Mouse (Mus musculus) layer of hippocampus, postnatal 25 days (tissue): ENCODE measurements around the gene Mex3d. TPM values are rescaled to one million over a fixed set of nuclear protein-coding genes. Genes with fewer than 3 reads are reported as not detected.
A peak's percentile ranks its signal among the peaks of the same experiment; 100 is the strongest.

Experiments used
- DNase-seq, 2 experiments: peaks; one replicate each; pipeline ENCODE4 v3.0.0; 2022; ENCODE audit warnings: mixed read lengths in 2 of 2, low spot score in 1 of 2; ENCODE audit errors: extremely low spot score in 1 of 2
- total RNA-seq, 2 experiments: library from RNA; stranded (reverse); gene quantifications; 2 replicates each; pipeline ENCODE4 v1.2.3; 2021

The Mex3d gene
- total RNA-seq, 2 experiments from 2014 or later: 18.9 to 19.3 TPM

DNA sequence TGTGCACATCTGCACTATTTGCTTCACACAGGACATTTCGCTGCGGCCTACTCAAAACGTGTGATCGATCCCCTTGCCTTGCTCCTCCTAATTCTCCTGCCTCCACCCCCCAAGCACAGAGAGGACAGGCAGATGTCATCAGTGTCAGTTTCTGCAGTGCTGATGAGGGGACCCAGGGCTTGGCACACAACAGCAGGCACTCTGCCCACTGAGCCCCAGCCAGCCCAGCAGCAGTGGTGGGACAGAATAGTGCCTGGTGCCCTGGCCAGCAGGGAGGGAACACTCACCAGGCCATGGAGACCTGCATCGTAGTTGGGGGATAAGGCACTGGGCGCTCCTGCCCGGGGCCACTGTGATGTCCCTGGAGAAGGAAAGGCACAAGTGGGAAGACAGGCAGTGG lies 28.1 kb upstream of the Mex3d start:
- DNase-seq: no peak

DNA sequence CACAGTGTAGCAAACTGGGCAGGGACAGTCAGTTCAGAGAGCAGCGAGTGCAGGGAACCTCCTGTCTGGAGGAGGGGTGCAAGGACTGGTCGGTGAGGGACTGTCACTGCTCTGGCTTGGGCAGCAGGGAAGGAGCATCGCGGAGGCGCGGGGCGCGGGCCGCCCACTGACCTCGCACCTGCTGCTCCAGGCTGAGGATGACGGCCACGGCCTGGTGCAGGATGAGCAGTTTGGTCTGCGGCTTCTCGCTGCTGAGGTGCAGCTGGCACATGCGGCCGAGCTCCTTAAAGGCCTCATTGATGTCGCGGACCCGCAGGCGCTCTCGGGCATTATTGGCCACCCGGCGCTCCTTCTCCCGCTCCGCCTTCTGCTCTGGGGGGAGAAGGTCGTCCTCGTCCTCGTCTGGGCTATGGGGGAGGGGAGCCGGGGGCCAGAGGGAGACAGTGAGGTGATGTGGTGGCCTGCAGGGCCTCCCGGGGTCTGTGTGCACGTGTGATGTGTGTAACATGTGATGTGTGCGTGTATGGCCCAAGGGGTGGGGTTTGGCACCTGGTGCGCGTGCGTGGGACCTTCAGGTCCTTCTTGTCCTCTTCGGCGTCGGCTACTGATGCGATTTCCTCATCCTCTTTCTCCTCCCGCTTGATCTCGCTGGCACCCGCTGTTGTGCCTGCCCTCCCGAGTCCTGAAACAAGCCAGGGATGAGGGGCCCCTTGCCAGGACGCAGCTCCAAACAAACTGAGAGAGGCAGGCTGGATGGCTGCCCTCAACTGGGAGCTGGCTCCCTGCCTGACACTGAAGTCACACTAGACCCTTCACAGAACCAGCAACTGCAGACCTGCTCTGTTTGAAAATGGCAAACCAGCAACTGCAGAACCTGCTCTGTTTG lies 25.4 kb upstream of the Mex3d start:
- peak; percentile 45 to 71 for DNase-seq

DNA sequence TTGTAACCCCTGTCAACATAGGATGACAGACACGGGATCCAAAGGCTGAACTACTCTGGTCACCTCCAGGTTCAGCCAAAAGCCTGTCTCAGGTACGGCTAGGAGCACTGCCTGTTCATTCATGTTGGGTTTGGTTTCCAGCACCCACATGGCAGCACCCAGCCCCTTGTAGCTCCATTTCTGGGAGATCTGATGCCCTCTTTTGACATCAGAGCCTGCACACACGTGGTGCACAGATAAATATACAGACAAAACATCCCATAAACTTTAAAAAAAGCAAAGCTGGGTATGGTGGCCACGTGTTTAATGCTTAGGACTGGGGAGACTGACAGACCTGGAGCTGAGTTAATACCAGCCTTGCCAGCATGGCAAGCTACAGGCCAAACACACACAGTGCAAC lies 20.5 kb upstream of the Mex3d start:
- no peak for DNase-seq

DNA sequence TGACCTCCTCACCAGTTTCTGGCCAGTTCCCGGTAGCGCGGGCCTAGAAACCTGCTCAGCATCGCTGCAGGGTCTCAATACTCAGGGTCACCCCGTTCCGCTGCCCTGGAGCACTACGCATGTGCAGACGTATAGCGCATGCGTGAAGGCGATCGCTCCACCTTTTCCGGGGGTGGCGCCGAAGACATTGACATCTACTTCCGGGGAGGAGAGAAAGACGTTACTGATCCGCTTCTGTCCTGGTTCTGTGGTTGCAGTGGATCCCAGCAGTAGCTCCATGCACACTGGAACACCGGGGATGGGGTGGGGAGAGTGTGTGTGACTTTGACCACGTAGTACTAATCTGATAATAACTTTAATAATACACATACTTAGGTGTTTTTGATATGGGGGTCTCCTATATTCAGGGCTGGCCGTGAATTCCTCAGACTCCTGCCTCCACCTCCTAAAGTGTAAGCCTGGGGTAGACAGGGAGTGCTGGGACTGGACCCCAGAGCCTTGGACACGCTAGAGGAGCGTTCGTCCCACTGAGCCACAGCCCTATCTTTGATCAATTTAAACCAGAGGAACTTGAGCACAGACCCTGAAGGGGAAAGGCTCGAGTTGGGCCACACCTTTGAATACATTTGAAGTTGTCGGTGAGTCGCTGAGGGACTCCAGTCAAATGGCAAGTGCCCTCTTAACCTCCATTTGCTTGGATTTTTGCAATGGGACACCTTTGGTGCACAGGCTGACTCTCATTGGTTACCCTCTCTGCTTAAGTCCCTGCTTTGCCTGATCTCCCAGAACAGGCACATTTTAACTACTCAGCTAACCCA lies 19.4 kb upstream of the Mex3d start, which contains the start of gene Uqcr11:
Uqcr11 (minus strand) TSS at position 147 of the 818 bp plus-strand sequence.
- peak; percentile 79 to 83 for DNase-seq

DNA sequence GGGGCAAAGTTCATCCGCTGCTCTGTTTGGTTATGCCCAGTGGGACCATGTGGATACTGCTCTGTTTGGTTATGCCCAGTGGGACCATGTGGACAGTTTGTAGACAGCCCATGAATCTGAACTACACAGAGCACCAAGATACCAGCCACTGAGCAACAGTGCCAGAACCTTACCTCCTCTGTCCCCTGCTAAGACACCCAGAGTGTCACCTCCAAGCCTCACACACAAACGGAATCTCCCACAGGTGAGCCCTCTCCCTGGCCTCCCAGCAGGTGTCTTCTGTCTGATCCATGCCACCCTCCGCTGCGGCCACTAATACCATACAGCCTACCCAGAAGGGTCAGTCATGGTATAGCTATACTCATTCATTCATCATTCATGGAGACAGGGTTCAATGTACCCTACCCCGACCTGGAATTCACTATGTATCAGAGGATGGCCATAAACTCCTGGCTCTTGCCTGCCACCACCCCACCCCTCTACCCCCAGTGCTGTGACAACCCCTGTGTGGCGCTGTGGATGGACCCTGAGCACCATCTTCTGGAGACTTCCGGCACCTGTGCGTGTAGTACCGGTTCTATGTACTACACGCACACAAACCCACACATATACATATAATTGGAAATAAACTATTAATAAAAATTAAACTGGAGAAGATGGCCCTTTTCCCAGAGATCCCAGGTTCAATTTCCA lies 18.2 kb upstream of the Mex3d start:
- DNase-seq: no peak

DNA sequence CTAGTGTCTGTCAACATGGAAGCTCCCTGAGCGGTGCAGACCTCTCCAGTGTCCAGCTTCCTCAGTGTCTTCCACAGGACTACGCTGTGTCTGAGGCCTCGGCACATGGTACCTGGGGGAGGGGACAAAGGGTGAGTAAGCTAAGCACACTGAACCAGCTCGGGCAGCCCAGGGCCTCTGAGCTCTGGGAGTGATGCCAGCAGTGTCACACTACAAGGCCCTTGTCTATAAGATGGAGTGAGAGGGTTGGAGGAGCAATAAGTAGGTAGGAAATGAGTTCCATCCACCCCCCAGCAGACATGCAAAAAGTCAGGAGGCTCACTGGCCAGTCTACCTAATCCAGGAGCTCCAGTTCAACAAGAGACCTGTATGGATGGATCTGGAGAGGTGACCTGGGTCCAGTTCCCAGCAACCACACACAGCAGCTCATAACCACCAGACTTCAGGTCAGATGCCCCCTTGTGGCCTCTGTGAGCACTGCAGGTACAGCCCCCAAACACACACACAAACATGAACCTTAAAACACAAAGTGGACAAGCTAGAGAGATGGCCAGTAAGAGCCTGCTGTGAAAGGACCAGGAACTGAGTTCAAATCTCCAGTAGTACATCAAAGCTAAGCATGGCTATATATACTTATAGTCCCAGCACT lies 15.7 kb upstream of the Mex3d start:
- DNase-seq: no peak

DNA sequence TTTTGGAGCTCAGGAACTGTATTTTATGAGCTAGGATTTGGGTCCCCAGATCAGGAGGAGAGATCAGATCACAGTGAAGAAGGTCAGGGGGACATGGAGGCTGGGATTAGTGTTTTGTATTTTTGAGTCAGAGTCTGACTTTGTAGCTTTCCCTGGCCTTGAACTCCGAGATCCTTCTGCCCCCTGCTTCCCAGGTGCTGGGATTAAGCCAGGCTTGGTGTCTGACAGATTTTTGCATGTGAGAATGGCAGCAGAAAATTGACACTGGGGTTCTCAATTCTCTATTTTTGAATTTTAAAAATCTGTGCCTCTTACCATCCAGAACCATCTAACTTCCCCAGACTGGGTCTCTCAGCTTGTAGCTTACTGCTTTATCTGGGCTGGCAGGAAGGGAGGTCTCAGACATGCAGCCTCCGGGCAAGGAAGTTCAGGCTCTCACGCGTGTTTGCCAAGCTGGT lies 13.3 kb upstream of the Mex3d start:
- DNase-seq: no peak

DNA sequence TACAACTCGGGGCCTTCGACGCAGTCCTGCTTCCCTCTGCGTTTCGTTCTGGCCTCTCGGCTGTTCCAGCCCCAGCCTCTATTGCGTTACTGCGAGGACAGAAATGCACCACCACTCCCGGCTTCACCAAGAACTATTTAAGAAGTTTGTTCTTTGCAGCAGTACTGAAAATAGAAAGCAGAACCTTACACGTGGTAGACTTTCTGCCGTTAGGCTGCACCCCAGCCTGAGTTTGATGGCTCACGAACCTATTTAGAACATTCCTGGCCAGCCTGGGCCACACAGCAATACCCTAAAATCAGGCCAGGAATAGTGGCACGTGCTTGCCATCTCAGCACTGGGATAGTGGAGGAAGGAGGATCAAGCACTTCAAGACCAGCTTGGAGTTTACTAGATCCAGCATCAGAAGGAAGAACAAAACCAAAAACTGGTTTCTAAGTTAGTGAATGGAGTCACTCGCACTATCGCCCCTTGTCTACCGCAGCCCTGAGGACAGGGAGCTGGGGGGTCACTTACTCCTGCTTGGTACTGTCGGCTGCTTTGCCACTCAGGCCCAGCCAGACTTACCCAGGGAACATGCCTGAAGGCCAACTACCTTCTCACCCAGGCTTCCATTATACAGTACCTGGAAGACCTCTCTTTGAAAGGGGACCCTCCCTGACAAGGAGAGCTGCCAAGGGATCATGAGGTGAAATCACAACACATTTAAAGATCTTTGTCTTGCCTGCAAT lies 12.7 kb upstream of the Mex3d start:
- DNase-seq: no peak

DNA sequence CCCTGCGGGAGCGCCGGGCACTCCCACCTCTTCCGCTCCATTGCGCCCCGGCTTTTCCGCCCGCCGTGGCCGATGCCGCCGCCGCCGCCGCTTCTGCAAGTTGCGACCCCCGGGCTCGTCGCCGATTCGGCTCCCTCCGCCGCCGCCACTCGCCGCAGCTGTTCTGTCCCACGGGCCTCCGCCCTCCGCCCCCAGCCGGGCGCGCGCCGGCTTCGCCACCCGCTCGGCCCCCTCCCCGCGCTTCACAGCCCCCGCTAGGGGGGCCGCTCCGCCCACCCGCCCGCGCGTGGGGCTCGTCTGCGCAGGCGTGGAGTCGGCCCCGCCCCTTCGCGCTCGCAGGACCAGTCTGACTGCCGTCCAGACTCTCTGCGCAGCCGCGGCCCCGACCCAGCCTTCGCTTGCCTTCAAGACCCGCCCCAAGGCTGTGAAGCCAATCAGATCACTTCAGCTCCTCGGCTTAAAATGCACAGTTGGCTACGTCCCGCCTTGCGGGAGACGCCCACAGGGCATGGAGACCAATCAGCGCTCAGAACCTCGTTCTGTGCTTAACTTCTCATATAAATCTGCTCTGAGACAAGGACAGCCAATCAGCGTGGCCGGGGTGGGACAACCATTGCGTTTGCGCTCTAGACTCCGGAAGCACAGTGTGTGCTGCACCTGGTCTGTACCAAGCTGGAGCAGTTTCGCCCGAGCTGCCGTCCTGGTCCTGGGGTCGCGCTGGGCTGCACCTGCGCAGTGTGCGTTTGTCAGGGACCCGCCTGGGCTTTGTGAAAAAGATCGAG lies 11.9 kb upstream of the Mex3d start, which contains the start of gene Mbd3:
Mbd3 (minus strand) TSS at position 360 of the 782 bp plus-strand sequence.
- DNase-seq: peak; percentile 90 to 95

DNA sequence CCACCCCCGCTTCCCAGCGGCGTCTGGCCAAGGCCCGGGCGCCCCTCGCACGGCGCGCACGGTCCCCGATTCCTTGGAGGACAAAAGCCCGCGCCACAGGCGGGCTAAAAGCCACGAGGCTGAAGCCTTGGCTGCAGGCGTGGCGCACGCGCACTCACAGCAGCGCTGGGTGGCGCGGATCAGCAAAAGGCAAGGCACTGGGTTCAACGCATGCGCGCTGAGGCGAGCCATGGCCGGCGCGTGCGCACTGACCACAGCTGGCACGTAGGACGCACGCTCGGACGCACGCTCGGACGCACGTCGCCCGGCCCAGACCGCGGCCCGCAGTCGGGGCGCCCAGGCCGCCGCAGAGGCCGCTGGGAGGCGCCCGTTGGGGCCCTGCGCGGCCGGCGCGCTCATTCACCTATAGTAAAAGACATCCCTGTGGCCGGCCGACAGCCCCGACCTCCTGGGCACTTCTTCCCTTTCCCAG lies 11.3 kb upstream of the Mex3d start:
- peak; percentile 94 for DNase-seq

DNA sequence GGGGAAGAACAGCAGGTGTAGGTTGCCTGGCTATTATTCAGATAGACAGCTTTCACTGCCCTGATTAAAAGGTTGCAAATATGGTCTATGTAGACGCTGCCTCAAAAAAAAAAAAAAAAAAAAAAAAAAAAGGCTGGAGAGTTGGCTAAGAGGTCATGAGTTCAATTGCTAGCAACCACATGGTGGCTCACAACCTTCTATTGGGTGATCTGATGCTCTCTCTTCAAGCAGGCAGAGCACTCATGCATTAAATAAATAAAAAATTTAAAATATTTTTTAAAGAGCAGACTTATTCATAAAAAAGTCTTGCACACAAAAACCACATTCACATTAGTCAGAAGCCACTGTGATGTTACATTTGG lies 10.7 kb upstream of the Mex3d start:
- DNase-seq: no peak

DNA sequence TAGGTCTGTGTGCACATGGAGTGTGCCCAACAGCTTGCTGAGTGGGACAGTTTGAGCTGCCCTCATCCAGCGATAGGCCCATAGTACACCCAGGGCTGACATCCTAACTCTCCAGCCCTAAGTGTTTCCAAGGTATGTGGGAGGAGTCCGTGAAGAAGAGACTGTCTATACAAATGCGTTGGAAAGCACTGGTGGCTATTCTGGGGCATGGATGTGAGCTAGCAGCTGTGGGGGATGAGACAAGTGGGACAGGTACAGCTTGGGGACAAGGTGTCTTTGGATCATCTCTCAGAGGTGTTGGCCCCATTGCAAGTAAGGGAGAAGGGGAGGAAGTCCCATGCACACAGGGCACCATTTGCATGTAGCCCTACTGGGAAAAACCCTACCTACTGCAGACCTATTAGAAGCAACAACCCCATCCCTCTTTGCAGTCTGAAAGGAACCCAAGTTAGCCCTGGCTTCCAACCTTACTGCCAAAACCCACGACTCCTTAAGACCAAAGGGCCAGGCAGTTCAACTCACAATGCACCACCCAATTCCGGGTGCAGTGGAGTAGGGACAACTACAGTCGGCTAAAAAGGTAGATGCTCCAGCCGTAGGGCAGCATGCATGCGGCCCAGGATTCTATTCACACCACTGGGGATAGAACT lies 10.2 kb upstream of the Mex3d start:
- DNase-seq: no peak

DNA sequence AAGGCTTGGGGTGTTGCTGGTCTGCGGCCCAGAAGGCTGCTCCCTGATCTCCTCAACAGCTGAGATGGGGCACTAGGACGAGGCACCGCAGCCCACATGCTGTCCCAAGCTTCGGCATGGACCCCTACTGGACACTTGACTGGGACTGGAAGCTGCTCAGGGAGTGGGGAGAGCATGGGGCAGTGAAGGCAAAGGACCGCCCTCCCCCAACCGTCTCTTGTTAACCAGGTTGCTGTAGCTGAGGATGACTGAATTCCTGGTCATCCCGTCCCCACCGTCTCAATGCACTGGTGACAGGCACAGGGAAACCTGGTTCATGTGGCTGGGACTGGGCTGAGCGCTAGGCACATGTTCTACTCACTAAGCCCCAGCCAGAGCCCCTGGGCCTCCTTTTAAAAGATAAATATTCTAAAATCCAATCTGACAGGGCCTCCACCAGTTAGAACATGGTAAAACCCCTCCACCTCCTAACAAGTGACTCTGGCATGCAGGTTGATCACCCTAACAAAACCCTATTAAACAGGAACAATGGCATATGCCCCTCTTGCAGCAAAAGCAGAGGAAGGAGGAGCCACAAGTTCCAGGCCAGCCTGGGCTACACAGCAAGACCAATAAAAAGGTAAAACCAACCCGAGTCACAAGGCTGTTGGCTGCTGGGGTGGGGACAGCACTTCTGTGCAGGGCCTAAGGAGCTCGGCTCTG lies 9.5 kb upstream of the Mex3d start:
- DNase-seq: no peak

DNA sequence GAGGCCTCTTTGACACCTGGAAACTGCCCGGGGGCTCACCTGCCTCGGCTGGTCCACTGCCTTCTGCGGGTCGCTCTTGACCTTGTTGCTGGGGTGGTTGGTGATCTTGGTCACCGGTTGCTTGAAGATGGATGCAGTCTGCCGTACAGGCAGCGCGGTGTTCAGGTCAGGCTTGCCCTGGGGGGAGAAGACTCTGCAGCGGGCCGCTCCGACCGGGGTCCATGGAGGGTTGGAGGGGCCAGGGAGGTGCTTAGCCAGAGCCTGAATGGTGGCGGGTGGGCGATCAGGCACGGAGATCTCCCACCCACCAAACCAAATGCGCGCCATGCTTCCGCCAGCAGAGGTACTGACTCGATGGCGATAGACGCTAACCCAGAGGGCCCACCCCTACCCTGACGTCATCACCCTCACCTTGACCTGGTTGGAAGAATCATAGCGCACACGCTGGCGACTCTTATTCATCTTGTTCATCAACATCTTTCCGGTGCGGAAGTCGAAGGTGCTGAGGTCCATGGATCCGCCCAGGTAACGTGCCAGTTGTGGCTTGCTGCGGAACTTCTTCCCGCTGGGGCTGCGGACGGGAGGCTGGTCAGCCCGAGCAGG lies 7.7 kb upstream of the Mex3d start:
- no peak for DNase-seq

DNA sequence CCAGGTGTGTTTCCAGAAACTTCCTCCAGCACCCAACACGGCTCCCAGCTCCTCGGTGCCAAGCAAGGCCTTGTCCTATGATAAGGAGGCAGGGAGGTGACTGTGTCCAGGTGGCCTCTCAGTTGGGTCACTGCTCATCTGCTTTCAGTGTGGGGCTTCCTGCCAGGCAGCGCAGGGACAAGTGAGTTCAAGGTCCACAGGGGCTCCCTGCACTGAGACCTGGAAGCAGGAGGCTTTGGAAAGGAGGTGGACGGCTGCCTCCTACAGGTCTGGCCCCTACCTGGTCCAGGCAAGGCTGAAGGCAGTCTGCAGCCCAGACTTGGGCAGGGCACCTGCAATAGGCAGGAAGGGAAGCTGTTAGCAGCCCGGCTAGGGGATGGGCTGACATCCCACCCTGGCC lies 5.2 kb upstream of the Mex3d start:
- no peak for DNase-seq

DNA sequence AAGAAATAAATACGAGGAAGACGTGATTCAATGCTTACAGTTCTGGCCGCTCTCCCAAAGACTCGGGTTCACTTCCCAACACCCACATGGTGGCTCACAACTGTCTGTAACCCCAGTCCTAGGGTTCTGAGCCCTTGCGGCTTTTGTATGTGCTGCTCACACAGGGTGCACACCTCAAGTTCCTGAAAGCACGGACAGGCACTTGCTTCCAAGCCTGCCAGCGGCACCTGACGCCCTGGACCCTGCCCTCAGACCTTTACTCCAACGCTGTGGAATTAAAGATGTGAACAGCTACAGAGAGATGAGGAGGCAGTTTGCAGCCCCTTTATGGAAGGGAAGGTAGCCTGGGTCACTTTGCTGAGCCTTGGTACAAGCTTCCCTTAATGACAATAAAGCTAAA lies 3.2 kb upstream of the Mex3d start:
- DNase-seq: no peak

DNA sequence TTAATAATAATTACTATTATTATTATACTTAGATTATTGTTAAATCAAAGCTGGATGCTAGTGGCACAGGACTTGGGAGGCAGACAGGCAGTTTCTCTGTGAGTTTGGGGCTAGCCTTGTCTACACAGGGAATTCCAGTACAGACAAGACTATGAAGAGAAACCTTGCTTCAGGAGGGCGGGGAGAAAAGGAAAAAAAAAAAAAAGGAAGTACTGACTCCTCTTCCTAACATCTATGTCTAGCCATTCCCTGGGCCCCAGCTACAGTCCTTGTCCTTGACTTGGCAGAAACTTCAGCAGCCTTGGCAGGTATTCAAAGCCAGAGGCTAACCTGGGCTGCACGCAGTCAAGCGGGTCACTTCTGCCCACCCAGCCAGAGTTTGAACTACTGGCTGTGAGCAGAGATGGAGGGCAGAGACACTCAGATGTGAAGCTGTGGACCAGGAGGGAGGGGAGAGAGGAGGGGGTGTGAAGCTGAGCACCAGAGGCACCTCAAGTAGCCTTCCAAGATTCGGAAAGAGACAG lies 1.8 kb upstream of the Mex3d start:
- DNase-seq: no peak
